Mouse (Mus musculus) brain, embryonic 18.5 days (tissue): ENCODE results near the gene 1700001O22Rik.

Experiments used
- DNase-seq: peaks from one replicate; pipeline ENCODE4 v3.0.0-alpha.2; 2012; ENCODE audit warnings: low read depth, low spot score

Gene 1700001O22Rik

DNA sequence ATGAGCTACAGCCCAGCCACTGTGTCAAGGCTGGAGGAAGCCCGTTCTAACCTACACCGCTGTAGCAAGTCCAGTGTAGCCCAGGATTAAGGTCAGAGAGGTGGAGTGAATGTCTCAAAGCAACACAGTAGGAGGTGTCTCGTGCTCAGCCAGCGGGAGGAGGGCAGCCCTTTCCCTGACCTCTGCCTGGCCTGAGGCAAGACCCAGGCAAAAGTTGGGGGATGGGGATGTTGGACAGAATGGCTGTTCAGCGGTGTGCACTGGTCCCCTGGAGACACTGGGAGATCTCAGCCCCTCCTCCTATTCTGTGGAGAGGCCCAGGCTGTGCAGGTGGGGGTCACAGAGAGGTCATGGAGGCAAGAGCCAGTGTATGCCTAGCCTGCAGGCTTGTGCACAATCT, 24.2 kb downstream of the 1700001O22Rik start:
- DNase-seq: no peak

DNA sequence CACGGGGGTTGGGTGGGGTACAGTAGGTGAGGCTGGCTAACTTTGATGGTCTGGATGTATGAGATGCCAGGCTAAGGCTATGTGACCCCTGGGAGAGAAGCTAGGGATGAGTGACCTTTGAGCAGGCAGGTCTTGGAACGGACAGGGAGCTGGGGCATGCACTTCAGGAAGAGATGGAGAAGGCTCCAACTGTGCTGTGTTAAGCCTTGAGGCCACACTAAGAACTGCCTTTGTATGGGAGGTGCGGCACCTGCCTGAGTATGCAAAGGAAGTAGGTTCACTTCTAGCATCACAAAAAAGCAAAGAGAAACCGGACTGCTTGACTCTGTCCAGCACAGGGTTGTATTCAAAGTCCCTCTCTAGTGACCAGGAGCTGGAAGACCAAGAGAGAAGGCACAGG, 25.2 kb downstream of the 1700001O22Rik start:
- DNase-seq: no peak

DNA sequence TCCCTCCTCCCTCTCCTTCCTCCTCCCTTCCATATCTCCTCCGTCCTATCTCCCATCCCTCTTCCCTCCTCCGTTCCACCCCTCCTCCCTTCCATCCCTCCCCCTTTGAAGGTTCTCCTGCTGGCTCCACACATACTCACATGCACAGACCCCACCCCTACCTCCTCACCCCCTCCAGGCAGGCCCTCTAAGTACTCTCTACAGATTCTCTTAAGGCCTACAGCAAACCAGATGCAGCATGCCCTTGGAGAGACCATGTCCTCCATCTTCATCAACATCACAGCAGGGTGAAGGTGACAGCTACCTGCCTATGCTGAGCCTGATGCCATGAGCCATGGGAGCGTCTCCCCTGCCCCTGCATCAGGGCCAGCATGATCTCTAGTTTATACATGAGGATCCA, 26.2 kb downstream of the 1700001O22Rik start:
- DNase-seq: no peak

DNA sequence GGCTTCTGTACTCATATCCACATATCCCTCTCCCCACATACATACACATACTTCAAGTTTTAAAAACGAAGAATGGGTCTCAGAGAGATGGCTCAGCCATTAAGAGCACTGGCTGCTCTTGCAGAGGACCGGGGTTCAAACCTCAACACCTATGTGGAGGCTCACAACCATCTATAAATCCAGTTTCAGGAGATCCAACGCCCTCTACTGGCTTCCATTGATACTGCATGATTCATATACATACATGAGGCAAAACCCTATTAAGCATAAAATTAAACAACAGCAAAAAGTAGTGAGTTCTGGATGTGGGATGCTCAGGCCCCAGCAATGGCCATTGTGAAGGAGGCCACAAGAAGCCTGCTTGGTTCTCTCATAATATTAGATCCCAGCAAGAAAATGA, 27.5 kb downstream of the 1700001O22Rik start:
- DNase-seq: no peak

DNA sequence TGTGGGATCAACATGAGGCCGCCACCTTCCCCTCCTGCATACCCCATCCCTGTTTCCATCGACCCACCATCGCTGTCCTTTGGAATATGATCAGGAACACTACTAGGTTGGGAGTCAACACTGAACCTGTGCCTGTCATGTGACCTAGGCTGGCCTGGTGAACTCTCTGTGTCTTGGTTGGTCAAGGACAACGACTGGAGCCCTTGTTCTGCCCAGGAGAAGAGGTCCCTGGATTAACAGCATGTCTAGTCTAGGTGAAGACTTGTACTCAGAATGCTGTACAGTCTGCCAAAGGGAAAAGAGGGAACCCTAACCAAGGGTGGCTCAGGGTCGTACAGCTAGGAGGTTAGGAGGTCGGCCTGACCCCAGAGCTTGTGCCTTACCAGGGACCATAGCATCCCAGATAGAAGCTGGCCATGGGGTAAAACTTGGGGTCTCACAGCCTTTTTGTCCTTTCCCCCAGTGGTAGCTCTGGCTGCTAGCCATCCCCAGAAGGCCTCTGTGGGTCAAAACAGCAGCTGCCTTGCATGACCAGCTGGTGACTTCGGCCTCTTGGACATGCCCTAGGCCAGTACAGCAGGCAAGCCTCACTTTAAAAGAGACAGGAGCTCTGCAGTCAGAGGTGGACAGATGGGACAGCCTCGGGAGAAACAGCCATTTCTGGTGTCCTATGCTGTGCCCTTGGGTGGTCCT, 30.0 kb downstream of the 1700001O22Rik start:
- DNase-seq: no peak

DNA sequence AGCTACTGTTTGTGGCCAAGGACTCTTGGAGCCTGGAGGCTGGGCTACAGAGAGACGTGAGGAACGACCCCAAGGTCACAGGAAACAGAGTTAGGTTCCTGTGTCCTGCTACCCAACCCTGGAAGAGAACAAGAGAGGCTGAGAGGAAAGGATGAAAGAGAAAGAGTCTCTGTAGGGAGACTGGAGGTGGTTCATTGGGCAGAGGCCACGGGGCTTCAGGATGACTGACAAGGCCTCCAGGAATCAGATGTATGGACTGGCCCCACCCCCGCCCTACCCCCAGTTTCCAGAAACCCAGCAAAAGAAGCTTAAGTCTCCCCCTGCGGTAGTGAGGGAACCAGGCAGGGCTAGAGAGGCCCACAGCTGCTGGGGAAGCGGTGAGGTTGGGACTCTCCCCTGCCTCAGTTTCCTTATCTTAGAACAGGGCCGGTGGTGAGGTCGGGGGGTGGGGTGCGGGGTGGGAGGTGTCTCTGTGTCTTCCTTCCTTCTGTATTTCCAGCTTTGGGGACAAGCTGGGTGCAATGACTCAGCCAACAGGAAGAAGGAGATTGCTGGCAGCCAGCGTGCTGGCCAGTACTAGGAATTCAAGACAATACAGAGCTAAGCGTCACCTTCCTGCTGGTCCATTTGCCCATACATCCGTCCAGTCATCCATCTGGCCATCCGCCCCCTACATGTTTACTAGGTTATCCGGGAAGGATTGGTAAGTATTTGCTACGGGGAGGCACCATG, 30.7 kb downstream of the 1700001O22Rik start:
- no peak for DNase-seq

DNA sequence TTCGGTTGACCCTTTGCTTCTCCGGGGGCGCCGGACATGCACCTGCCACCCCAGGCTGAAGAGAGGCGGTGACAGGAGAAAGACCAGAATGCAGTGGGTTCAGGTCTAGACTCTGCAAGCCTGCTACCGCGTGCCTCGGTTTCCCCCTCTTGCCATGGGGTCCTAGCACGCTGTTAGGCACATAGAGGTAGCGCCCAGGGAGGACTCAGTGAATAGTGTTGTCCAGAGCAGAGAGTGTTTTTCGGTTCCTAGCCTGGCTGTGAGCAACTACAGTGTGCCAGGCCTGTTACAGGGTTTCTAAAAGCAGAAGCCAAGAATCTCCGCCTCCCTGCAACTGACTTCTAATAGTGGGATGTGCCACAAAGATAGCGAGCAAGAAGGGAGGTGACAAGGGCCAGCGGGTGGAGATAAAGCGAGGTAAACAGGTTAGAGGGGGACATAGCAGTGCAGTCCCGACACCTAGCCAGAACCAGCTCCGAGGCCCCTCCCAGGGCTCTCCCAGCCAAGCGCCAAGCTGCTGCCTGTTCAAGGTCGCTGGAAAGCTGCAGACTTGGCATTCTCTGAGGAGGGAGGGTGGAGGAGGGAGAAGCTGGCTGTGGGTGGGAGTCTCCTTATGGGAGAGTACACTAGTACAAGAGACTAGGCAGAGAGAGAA, 31.5 kb downstream of the 1700001O22Rik start:
- DNase-seq: peak; percentile 50

DNA sequence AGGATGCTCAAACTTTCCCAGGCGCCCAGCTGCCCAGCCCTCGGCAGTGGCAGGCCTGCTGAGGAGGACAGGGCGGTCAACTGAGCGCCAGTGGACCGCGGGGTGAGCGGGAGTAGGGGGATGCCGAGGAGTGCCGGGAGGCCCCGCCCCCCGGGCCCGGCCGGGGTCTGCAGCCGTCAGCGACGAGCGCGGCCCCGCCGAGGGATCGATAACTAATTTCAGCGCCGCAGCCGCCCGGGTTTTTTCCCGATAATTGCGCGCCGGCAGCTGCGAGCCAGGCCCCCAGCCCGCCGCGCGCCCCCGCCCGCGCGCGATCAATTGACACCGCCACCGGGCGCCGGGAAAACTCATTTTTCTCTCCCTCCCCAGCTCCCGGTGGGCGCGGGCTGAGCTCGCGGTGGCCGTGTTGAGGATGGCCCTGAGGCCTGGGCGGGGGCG, 32.1 kb downstream of the 1700001O22Rik start:
- DNase-seq: no peak

DNA sequence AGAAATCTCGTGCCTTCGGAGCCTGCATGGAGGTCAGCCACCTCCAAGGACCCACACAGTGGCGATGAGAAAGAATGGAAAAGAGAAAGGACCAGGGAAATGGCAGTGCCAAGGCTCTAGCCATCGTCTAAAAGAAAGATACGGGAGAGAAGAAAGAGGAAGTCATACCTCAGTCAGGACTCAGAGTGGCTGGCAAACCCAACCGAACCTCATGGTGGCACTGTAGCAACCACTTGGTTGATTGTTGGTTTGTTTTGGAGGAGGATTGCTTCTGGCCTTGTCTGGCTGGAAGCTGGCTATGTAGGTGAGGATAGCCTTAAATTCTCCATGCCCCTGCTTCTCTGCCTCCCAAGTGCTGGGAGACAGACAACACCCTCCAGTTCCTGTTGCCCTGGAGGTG, 34.3 kb downstream of the 1700001O22Rik start:
- DNase-seq: no peak

DNA sequence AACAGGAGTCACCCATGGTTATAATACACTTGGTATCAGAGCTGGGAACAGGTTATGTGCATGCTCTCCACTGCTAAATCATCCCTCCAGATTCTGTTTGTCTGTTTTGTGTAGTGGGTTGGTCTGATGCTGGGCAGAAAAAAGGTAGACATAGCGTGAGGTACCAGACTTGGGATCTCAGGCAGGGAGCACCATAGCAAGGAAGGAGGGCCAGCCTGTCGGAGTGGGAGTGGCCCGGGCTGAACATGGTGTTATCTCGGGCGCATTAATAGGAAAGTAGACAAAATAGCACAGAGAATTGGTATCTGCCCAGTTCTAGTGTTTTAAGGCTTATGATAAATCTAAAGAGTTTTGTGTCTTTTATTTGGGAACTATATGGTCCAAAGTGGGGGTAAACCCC, 34.9 kb downstream of the 1700001O22Rik start:
- no peak for DNase-seq

DNA sequence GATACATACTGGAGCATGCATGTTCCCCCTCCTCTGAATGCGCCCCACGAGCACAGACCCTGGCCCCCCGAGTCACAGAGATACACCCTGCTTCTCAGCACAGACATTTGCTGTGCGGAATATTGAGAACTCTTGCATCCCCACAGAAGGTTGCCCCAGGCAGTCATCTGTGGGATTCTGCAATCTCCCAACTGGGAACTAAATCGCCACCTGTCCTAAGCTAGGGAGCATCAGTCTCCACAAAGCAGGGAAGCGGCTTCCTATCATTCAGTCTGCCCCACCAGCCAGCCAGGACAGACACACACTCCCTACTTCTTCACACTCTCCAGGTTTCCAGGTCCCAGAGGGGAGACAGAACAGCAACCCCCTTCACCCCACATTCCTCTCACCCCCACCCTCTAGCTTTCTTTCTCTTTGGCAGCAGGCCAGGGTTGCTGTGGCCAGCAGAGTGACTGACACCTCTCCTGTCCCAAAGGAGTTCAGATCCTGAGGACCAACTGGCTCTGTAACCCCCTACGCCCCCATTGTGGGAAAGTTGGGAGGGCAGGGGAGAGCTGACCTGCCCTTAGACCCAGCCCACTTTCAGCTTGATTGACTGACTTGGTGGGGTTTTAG, 35.7 kb downstream of the 1700001O22Rik start:
- DNase-seq: no peak

DNA sequence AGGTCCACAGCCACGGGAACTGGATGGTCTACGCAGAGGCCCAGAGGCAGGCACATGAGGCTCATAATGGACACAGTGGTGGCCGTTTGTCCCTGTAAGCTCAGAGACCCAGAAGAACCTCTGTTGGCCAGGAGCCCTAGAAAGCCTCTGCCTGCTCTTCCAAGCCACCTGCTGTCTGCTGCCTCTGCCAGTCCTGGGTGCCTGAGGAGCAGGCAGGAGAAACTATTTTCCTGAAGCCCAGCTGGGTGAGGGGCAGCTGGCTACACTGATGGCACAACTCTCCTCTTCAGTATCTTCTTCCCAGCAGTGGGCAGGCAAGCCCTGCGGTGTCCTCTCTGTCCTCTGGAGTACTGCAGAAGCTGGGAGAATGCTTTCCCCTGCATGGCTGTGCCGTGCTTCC, 37.0 kb downstream of the 1700001O22Rik start:
- DNase-seq: no peak

DNA sequence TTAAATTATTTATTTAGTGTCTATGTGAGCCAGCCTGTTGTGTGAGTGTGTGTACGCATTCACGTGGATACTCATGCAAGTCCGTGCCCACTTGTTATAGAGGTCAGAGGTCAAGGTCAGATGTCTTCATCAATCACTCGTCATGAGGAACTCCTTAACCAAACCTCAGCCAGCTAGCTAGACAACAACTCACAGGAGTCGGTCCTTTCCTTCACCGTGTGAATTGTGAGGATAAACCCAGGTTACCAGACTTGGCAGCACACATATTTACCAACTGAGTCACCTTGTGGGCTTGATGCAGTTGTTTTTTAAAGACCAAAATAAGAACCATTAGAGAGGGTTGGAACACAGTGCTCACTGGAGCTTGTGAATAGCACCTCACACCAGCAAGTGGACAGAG, 42.8 kb downstream of the 1700001O22Rik start:
- DNase-seq: no peak

DNA sequence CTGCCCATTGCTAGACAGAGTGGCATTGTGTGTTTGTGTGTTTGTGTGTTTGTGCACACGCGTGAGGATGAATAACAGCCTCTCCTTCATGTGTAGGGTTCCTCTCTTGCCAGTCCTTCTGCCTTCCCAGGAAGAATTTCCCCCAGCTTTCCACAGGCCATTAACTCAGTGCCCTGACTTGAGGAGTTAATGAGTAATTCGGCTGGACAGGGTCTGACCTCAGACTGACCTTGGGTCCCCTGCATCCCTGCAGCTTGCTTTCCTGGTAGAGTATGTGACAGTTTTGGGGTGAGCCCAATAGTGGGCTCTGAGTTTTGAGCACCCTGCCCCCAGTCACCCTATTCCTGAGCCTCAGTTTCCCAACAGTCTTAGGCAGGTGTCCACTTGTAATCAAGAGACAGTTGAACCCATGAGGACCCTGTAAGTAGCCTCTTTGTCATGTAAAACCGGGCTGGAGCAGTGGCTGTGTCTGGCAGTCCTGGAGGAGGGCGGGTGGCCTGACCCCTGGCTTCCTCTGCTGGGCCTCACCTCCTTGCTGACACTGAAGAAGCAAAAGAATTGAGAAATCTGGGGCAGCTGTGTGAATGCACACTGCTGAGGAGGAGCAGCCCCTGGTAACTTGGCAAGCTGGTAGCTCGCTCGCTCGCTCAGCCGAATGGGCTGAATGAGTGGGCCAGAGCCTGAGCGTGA, 43.5 kb downstream of the 1700001O22Rik start:
- DNase-seq: no peak

DNA sequence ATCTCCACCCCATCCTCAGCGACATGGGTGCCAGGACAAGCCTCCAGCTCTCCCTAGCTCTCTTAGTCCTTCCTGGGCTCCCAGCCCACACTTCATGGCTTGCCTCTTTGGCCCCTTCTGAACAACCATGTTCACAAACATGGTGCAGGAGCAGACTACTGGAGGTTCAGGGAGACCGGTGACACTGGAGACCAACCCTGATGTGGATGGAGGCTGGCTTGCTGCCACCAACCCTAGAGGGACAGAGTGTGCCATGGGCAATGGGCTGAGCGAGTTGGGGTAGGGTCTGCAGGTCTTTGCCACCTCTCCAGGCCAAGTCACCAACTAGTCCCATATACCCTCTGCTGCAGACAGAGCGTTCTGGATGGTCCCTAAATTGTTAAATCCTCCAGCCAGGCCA, 44.0 kb downstream of the 1700001O22Rik start:
- DNase-seq: no peak

DNA sequence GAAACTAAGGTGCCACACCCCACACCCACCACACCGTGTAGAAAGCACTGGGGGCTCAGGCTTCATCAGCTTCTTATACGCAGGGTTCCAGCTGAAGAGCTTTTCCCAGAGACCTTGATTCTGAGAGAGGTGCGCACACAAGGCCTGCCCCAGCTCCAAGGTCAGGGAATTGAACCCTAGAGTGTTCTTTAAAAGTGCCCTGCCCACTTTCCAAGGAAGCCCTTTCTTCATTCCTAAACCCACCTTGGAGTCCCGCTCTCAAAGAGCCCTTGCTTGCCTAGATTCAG, 44.4 kb downstream of the 1700001O22Rik start:
- DNase-seq: no peak

DNA sequence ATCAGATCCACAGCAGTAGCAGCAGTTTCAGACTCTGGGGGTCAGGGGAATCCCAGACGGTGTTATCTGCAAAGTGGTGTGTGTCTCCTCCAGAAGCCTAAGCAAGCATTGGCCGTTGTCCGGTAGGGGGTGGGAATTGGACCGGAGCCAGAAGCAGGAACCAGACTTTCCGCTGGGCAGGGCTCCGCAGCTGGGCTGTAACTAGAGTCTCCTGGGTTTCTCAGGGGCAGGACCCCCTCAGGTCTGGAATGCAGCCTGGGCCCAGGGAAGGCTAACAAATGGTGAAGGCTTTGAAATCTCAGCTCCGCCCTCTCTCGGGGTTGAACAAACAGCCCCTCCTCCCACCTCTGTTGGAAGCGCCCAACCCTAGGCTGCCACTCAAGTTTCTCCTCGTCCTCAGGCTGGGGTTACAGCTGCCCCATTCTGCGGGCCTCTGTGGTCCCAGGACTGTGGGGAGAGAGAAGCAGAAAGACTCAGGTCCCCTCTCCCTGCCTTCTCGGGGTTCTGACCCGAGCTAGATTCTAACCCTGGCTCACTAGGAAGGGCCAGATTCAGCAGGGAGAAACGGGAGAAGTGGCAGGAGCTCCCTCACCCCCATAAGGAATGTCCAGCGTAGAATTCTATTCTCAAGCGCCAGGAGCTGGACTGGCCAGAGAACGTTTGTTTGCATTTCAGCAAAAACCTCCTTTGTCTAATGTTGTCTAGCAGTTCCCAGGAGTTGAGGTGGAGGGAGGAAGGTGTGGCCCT, 44.9 kb downstream of the 1700001O22Rik start:
- DNase-seq: no peak

DNA sequence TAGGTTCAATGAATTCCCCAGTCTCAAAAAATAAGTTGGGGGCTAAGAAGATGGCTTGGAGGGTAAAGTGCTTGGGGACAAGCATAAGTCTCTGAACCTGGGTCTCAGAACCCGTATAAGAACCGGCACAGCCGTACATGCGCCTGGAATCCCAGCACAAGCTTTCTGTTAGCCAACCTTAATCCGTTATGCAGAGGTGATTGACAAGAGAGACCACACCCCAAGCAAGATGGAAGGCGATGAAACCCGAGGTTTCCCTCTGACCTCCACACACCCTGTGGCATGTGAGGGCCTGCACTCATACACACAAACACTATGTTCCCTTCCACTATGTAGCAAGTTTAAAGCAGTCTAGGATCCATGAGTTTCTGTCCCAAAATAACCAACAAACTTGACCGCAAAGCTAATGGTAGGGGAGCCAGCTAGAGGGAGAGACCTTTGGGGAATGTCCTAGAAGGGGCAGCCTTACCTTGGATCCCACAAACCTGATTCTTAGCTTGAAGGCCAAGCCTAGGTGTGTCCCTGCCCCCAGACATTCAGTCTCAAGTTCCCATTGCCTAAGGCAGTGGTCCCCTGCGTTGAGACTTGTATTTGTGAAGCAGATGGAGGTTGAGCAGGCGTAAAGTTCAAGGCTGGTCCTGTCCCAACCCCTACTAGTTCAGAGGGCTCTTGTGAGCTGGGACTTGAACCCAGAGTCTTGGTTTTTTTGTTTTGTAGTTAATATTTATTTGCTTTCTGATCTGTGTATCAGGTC, 46.3 kb downstream of the 1700001O22Rik start:
- no peak for DNase-seq

DNA sequence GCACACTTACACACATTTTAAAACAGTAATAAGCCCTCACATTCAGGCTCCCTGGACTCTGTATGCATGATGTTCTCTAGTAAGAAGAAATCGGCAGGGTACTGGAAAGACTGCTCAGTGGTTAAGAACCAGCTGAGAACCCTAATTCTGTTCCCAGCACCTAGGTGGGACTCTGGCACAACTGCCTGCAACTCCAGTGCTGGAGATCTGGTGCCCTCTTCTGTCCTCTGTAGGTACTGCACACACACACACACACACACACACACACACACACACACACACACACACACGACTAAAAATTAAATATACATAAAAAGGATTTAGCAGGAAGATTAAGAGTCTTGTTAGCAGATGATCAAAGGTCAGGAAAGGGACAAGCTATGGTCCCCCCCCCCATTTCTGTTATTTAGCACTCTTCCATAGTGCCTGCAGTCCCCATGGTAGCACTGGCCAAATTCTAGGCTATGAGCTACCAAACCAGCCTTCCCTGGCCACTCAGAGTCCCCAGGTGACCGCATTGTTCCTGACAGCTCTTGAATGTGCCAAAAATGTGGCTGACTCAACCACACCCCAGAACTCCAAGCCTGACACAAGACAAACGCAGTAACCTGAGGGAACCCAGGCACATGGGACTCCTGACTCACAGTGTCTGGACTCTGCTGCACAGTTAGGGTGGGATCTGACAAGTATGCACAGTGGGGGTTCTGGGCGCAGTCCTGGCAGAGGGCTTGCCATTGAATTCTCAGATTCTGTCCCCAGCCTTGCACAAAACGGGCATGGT, 47.3 kb downstream of the 1700001O22Rik start:
- DNase-seq: no peak

DNA sequence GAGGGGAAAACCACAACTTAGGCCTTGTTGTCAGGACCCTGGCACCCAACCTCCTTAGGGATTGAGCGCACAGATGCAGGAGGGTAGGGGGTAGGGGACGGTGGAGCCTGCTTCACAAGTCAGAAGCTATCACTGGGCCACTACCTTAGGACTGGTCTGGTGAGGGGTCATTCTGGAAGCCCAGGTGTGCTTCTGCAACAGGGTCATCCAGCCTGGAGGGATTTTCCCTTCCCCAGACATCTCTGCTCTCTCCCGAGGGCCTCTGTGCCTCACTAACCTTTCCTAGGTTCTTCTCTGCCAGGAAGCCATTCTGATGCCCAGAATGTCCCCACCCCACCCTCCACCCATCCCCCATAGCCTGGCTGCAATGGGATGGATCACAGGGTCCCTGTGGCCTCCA, 48.6 kb downstream of the 1700001O22Rik start:
- DNase-seq: no peak
